Mouse (Mus musculus) hindbrain, embryonic 16.5 days (tissue): Measurements from ENCODE around the gene Skint2. TPM values are rescaled to one million over a fixed set of nuclear protein-coding genes. Genes with fewer than 3 reads are reported as not detected.

ENCODE experiments used
- ATAC-seq: fragments of 200-750 bp; cut with Nextera tagmentation; 2 replicates; pipeline ENCODE4 v1.8.0; 2017; ENCODE audit warnings: moderate TSS enrichment, moderate library complexity
- H3K27ac ChIP-seq: fragments of 300-500 bp; sonication (generic); 2 replicates; pipeline ENCODE4 v1.5.1; 2014; ENCODE audit warnings: low read depth, mild to moderate bottlenecking, control low read depth, low read length, moderate library complexity
- H3K27me3 ChIP-seq: fragments of 300-500 bp; sonication (generic); replicated peaks from 2 replicates; pipeline ENCODE4 v1.6.1; 2014; ENCODE audit warnings: low read length; ENCODE audit not compliant: control insufficient read depth, insufficient read depth
- H3K36me3 ChIP-seq: fragments of 300-500 bp; sonication (generic); 2 replicates; pipeline ENCODE4 v1.6.1; 2014; ENCODE audit warnings: mild to moderate bottlenecking, low read length, moderate library complexity, mixed read lengths; ENCODE audit not compliant: control insufficient read depth, insufficient read depth
- H3K4me1 ChIP-seq: fragments of 300-500 bp; sonication (generic); 2 replicates; pipeline ENCODE4 v1.6.1; 2014; ENCODE audit warnings: low read depth, low read length; ENCODE audit not compliant: control insufficient read depth, insufficient read depth
- H3K4me2 ChIP-seq: fragments of 300-500 bp; sonication (generic); 2 replicates; pipeline ENCODE4 v1.6.1; 2014; ENCODE audit warnings: mild to moderate bottlenecking, low read length, control low read depth, moderate library complexity
- H3K4me3 ChIP-seq: fragments of 300-500 bp; sonication (generic); 2 replicates; pipeline ENCODE4 v1.5.1; 2014; ENCODE audit warnings: mild to moderate bottlenecking, low read length, control low read depth, moderate library complexity
- H3K9ac ChIP-seq: fragments of 300-500 bp; sonication (generic); 2 replicates; pipeline ENCODE4 v1.6.1; 2014; ENCODE audit warnings: low read depth, mild to moderate bottlenecking, control low read depth, low read length, moderate library complexity
- H3K9me3 ChIP-seq: fragments of 300-500 bp; sonication (generic); 2 replicates; pipeline ENCODE4 v1.6.1; 2014; ENCODE audit warnings: mild to moderate bottlenecking, low read length, moderate library complexity; ENCODE audit not compliant: control insufficient read depth
- WGBS: fragments of 180-500 bp; shearing (Covaris S2); extraction: QIAGEN DNeasy Blood & Tissue Kit; methylation state at CpG from one replicate; pipeline ENCODE4 v1.1.7; 2014; 5-methylcytosine and 5-hydroxymethylcytosine counted together
- polyA plus RNA-seq: library from polyadenylated mRNA; unstranded; fragments of >200 nt; fragmentation: Nextera tagmentation; extraction: Ambion mirVana; gene quantifications from 2 replicates; pipeline ENCODE4 v1.2.1, GENCODE M21; 2015

The Skint2 gene
- polyA plus RNA-seq = not detected in 2 replicates

GRCm38 (mm10) chr4:112556894-112557293 is at the start of gene Skint2:
Gene Skint2, plus strand, starts transcription at chr4:112557194.
- whole genome bisulfite sequencing = 78% methylated on average over 2 of the region's 2 CpGs
- H3K9me3 ChIP-seq = no peaks in the 10 kb centered on the region
- no peak within 1 kb of the TSS for H3K4me3 ChIP-seq
- H3K27me3 ChIP-seq = no peaks in the 10 kb centered on the region
- no peak within 1 kb of the TSS for H3K4me2 ChIP-seq
- no peak within 1 kb of the TSS for H3K27ac ChIP-seq
- H3K9ac ChIP-seq = no peak within 1 kb of the TSS
- no peaks in the 10 kb centered on the region for H3K4me1 ChIP-seq
- ATAC-seq = no peak
- no peaks in the 10 kb centered on the region for H3K36me3 ChIP-seq

Other genes with a start within 250 kb of the Skint2 start
- not detected in 2 replicates for gene Skint9, start 123.2 kb upstream of the Skint2 start, polyA plus RNA-seq
- not detected in 2 replicates for gene Skint10, start 217.7 kb downstream of the Skint2 start, polyA plus RNA-seq